Mouse (Mus musculus): ENCODE data around the gene Sh3bp2.
"Not testable (repeated sequence)": the region's sequence is repeated elsewhere in the genome, so short reads cannot be mapped to it uniquely, and the experiment has no call there.

Sh3bp2 gene

GRCm38 (mm10) chr5:34573268-34574221, 47.9 kb downstream of the Sh3bp2 start, which contains the start of gene Add1:
TSS of gene Add1 (plus strand) at chr5:34573664.
- peak; percentile 97 to 98 for DNase-seq

- no peak for DNase-seq
Observed at GRCm38 (mm10) chr5:34574721-34575120, 49.1 kb downstream of the Sh3bp2 start.

GRCm38 (mm10) chr5:34576286-34576685, 50.6 kb downstream of the Sh3bp2 start:
- DNase-seq, result peak in 1 of 2 experiments; percentile 20

GRCm38 (mm10) chr5:34578038-34578655, 52.5 kb downstream of the Sh3bp2 start:
- DNase-seq, result no peak

- no peak for DNase-seq
Observed at GRCm38 (mm10) chr5:34579377-34579776, 53.7 kb downstream of the Sh3bp2 start.

GRCm38 (mm10) chr5:34581671-34582313, 56.2 kb downstream of the Sh3bp2 start:
- not testable (repeated sequence) for DNase-seq

- no peak for DNase-seq
Observed at GRCm38 (mm10) chr5:34582314-34582675, 56.7 kb downstream of the Sh3bp2 start.

GRCm38 (mm10) chr5:34585216-34585615, 59.6 kb downstream of the Sh3bp2 start:
- no peak for DNase-seq

- DNase-seq, result no peak
Observed at GRCm38 (mm10) chr5:34587881-34588280, 62.2 kb downstream of the Sh3bp2 start.

- DNase-seq, result peak; percentile 45 to 48
Observed at GRCm38 (mm10) chr5:34590059-34590458, 64.4 kb downstream of the Sh3bp2 start.

GRCm38 (mm10) chr5:34590702-34591101, 65.1 kb downstream of the Sh3bp2 start:
- no peak for DNase-seq

- no peak for DNase-seq
Observed at GRCm38 (mm10) chr5:34591388-34592004, 65.9 kb downstream of the Sh3bp2 start.

- DNase-seq, result not testable (repeated sequence)
Observed at GRCm38 (mm10) chr5:34592224-34592623, 66.6 kb downstream of the Sh3bp2 start.

- DNase-seq, result no peak
Observed at GRCm38 (mm10) chr5:34592666-34593065, 67.0 kb downstream of the Sh3bp2 start.

GRCm38 (mm10) chr5:34593202-34593727, 67.6 kb downstream of the Sh3bp2 start:
- no peak for DNase-seq

- no peak for DNase-seq
Observed at GRCm38 (mm10) chr5:34604576-34604975, 78.9 kb downstream of the Sh3bp2 start.

GRCm38 (mm10) chr5:34607100-34607880, 81.7 kb downstream of the Sh3bp2 start:
- DNase-seq, result no peak

GRCm38 (mm10) chr5:34608226-34608625, 82.6 kb downstream of the Sh3bp2 start:
- DNase-seq, result no peak

GRCm38 (mm10) chr5:34609966-34610365, 84.3 kb downstream of the Sh3bp2 start:
- DNase-seq, result no peak
